Mouse (Mus musculus) G1E (cell line): ENCODE measurements around the gene Dnah10.

Experiments used
- CTCF ChIP-seq: IDR thresholded peaks from 2 replicates; pipeline ENCODE4 v1.5.1; 2012; ENCODE audit warnings: low read depth, low read length, inconsistent platforms, mixed read lengths
- GATA1 ChIP-seq: IDR thresholded peaks from 2 replicates; pipeline ENCODE4 v1.6.1; 2012; ENCODE audit warnings: borderline replicate concordance, low read length, inconsistent platforms, mixed read lengths
- GATA2 ChIP-seq: IDR thresholded peaks from 2 replicates; pipeline ENCODE4 v1.6.1; 2012; ENCODE audit warnings: low read depth, low read length, inconsistent platforms, borderline replicate concordance
- POLR2AphosphoS5 ChIP-seq: IDR thresholded peaks from 2 replicates; pipeline ENCODE4 v1.6.1; 2012; ENCODE audit warnings: low read depth, low read length, inconsistent platforms; ENCODE audit not compliant: insufficient replicate concordance
- TAL1 ChIP-seq: conservative IDR thresholded peaks from 2 replicates; pipeline ENCODE4 v1.6.1; 2012; ENCODE audit warnings: low read depth, low read length, inconsistent platforms, mixed read lengths

DNA sequence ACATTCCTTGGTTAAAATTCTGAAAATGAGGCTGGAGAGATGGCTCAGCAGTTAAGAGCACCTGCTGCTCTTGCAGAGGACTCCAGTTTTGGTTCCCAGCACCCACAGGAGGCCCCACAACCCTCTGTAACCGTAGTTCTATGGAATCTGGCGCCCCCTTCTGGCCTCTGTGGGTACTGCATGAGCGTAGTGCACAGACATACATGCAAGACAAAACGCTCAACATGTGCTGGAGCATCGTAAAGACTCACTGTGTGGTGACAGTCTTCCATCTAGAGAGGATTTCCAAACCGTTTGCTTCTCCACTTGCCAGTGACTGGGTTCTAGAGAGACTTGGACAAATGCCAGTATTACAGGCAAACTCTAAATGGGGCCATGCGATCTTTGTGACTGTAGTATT is 60.8 kb downstream of the Dnah10 start:
- peak; percentile 51; the same call in 1 of the 2 replicates for TF ChIP-seq CTCF
- TF ChIP-seq GATA2, result no peak
- TF ChIP-seq GATA1, result no peak
- no peak for TF ChIP-seq TAL1
- no peak for TF ChIP-seq POLR2AphosphoS5
